8 mouse cellular contexts compared by ENCODE assay signal in genomic region chr10:59223890-59224289, GRCm38 (mm10). TPM values are rescaled to one million over a fixed set of nuclear protein-coding genes. Genes with fewer than 3 reads are reported as not detected.
A peak's percentile ranks its signal among the peaks of the same experiment; 100 is the strongest.
DNase-seq lines count a peak whose midpoint lies in the region; ATAC-seq and TF ChIP-seq lines count a peak whose summit lies in the region.

No protein-coding gene starts in this region.

- DNase-seq in heart, adult 11 months, result no peak
- peak; percentile 35 for DNase-seq in CH12.LX (ENCODE audit: extremely low read depth)
- no peak for DNase-seq in hindbrain, embryonic 14.5 days (ENCODE audit: low spot score)
- no peak for DNase-seq in liver, postnatal 0 days
- no peak for DNase-seq in adipocyte (ENCODE audit: low spot score)
- no peak for DNase-seq in layer of hippocampus, adult 8-10 months (ENCODE audit: low spot score in 2 of 2)
- no peak for DNase-seq in kidney, postnatal 4 days

- H3K27me3 ChIP-seq in heart, embryonic 12.5 days (replicated peaks), result no peaks in the 10 kb centered on the region
- no peaks in the 10 kb centered on the region for H3K27me3 ChIP-seq in CH12.LX (replicated peaks)
- H3K27me3 ChIP-seq in hindbrain, embryonic 14.5 days (ENCODE audit: control insufficient read depth, insufficient read depth, low read length), result no peaks in the 10 kb centered on the region
- peaks cover 23% of the 10 kb centered on the region for H3K27me3 ChIP-seq in liver, postnatal 0 days (ENCODE audit: insufficient read depth, low read length)

- no peaks in the 10 kb centered on the region for H3K9me3 ChIP-seq in heart, embryonic 12.5 days (replicated peaks)
- peaks cover 1% of the 10 kb centered on the region for H3K9me3 ChIP-seq in CH12.LX (replicated peaks; ENCODE audit: low read length)
- no peaks in the 10 kb centered on the region for H3K9me3 ChIP-seq in hindbrain, embryonic 14.5 days (ENCODE audit: control insufficient read depth, low read length)
- H3K9me3 ChIP-seq in liver, postnatal 0 days (ENCODE audit: low read length), result no peaks in the 10 kb centered on the region

- peak overlapping the region; percentile 99; the same call in 1 of the 2 replicates for H3K4me2 ChIP-seq in heart, embryonic 12.5 days
- H3K4me2 ChIP-seq in CH12.LX (ENCODE audit: insufficient read depth, low read depth, poor library complexity, severe bottlenecking), result peak overlapping the region; percentile 87
- peak overlapping the region; percentile 99 for H3K4me2 ChIP-seq in hindbrain, embryonic 14.5 days (replicated peaks)
- H3K4me2 ChIP-seq in liver, postnatal 0 days (ENCODE audit: low read depth, low read length), result peak overlapping the region; percentile 97

- H3K4me3 ChIP-seq in heart, embryonic 12.5 days, result no peak overlapping the region
- peak overlapping the region; percentile 69 to 91 (median 76) for H3K4me3 ChIP-seq in CH12.LX (replicated peaks in 1 of 3; ENCODE audit: low read depth in 2 of 3, low read length in 2 of 3, poor library complexity in 1 of 3)
- peak overlapping the region; percentile 89; the same call in 1 of the 2 replicates for H3K4me3 ChIP-seq in hindbrain, embryonic 14.5 days (replicated peaks; ENCODE audit: low read length)
- no peak overlapping the region; the same call in 1 of the 2 replicates for H3K4me3 ChIP-seq in liver, postnatal 0 days (ENCODE audit: low read depth, low read length)

- H3K27ac ChIP-seq in heart, embryonic 12.5 days (ENCODE audit: poor library complexity, severe bottlenecking), result no peak overlapping the region
- H3K27ac ChIP-seq in CH12.LX (ENCODE audit: insufficient read depth, low read depth), result peak overlapping the region; percentile 41; the same call in 1 of the 2 replicates
- H3K27ac ChIP-seq in hindbrain, embryonic 14.5 days, result no peak overlapping the region
- H3K27ac ChIP-seq in liver, postnatal 0 days (ENCODE audit: low read depth), result no peak overlapping the region

- WGBS in heart, embryonic 12.5 days, result 70% methylated on average over 4 of the region's 4 CpGs
- WGBS in hindbrain, embryonic 14.5 days, result 74% methylated on average over 4 of the region's 4 CpGs
- WGBS in liver, postnatal 0 days (ENCODE audit: insufficient replicate concordance), result 66% methylated on average over 4 of the region's 4 CpGs

- ATAC-seq in heart, embryonic 12.5 days (ENCODE audit: insufficient number of reproducible peaks, low FRiP score), result no peak
- no peak for ATAC-seq in hindbrain, embryonic 14.5 days (ENCODE audit: low FRiP score)
- ATAC-seq in liver, postnatal 0 days, result no peak

- no peak for TF ChIP-seq POLR2A in CH12.LX (IDR thresholded peaks at IDR 0.05; ENCODE audit: low read depth, low read length)

- no peak for TF ChIP-seq RAD21 in CH12.LX (IDR thresholded peaks at IDR 0.05; ENCODE audit: low read depth, low read length)

- dilution Hi-C loops in CH12.LX (cut with MboI; ENCODE audit: extremely low pct_ligation_motif_present, extremely low pct_unique_long_range_greater_than_20kb, low sequenced_read_pairs), result no loop called here

- H3K36me3 ChIP-seq in heart, embryonic 12.5 days, result no peaks in the 10 kb centered on the region
- peaks cover 4 to 18% of the 10 kb centered on the region in 2 experiments for H3K36me3 ChIP-seq in CH12.LX (replicated peaks in 1 of 2; ENCODE audit: control insufficient read depth in 1 of 2, insufficient read depth in 1 of 2, low read length in 1 of 2)
- H3K36me3 ChIP-seq in hindbrain, embryonic 14.5 days (replicated peaks; ENCODE audit: control insufficient read depth, insufficient read depth), result no peaks in the 10 kb centered on the region
- no peaks in the 10 kb centered on the region for H3K36me3 ChIP-seq in liver, postnatal 0 days (replicated peaks; ENCODE audit: insufficient read depth, low read length)

- in situ Hi-C loops in CH12.LX (cut with MboI; ENCODE audit: low pct_ligation_motif_present, low pct_unique_long_range_greater_than_20kb, low sequenced_read_pairs), result loop anchor here (10.0 kb wide), 1 partner anchor 61 kb away; no protein-coding TSS in a partner anchor

- TF ChIP-seq EP300 in CH12.LX (IDR thresholded peaks at IDR 0.05; ENCODE audit: low read length), result peak; percentile 26; the same call in 1 of the 2 replicates
- TF ChIP-seq EP300 in liver, postnatal 0 days (IDR thresholded peaks at IDR 0.05; ENCODE audit: low read depth), result no peak

- peaks cover 16% of the 10 kb centered on the region for H3K4me1 ChIP-seq in heart, embryonic 12.5 days (replicated peaks)
- peaks cover 6 to 30% of the 10 kb centered on the region in 2 experiments for H3K4me1 ChIP-seq in CH12.LX (ENCODE audit: control insufficient read depth in 1 of 2, insufficient read depth in 2 of 2)
- peaks cover 24% of the 10 kb centered on the region for H3K4me1 ChIP-seq in hindbrain, embryonic 14.5 days (replicated peaks; ENCODE audit: control insufficient read depth, insufficient read depth, low read length)
- peaks cover 16% of the 10 kb centered on the region; the same call in 1 of the 2 replicates for H3K4me1 ChIP-seq in liver, postnatal 0 days (ENCODE audit: insufficient read depth)

- H3K79me2 ChIP-seq in CH12.LX (replicated peaks; ENCODE audit: control insufficient read depth, extremely low read depth, insufficient read depth, poor library complexity, severe bottlenecking), result peaks cover 38% of the 10 kb centered on the region

- TF ChIP-seq CTCF in CH12.LX (conservative IDR thresholded peaks at IDR 0.05 in 1 of 2, IDR thresholded peaks at IDR 0.05 in 1 of 2; ENCODE audit: low read depth in 2 of 2, low read length in 2 of 2), result no peak
- TF ChIP-seq CTCF in liver, postnatal 0 days (IDR thresholded peaks at IDR 0.05; ENCODE audit: low read depth), result no peak

- H3K9ac ChIP-seq in heart, embryonic 12.5 days, result no peak overlapping the region
- peak overlapping the region; percentile 85 for H3K9ac ChIP-seq in CH12.LX (ENCODE audit: insufficient read depth, low read depth)
- no peak overlapping the region for H3K9ac ChIP-seq in hindbrain, embryonic 14.5 days
- H3K9ac ChIP-seq in liver, postnatal 0 days (replicated peaks), result no peak overlapping the region

TF ChIP-seq in CH12.LX, 34 proteins besides CTCF, POLR2A, EP300 and RAD21 (continues in another document):
- TF ChIP-seq USF1 (IDR thresholded peaks at IDR 0.05; ENCODE audit: low read depth, low read length) (no peak), IRF4 (IDR thresholded peaks at IDR 0.05; ENCODE audit: low read depth, low read length) (peak; percentile 40), BHLHE40 (IDR thresholded peaks at IDR 0.05; ENCODE audit: low read depth, low read length) (peak; percentile 37; the same call in 1 of the 2 replicates), MAX (IDR thresholded peaks at IDR 0.05; ENCODE audit: low read length) (no peak), SIN3A (IDR thresholded peaks at IDR 0.05; ENCODE audit: low read length) (0 out of 2 replicates have a peak, but pooled peaks have one; percentile 55), RCOR1 (conservative IDR thresholded peaks at IDR 0.05; ENCODE audit: low read depth, low read length) (0 out of 2 replicates have a peak, but pooled peaks have one; percentile 55), ZNF384 (IDR thresholded peaks at IDR 0.05; ENCODE audit: low read depth, low read length) (peak; percentile 78), KAT2A (IDR thresholded peaks at IDR 0.05; ENCODE audit: insufficient replicate concordance, low read length) (no peak), TBP (conservative IDR thresholded peaks at IDR 0.05; ENCODE audit: low read depth, low read length) (no peak), JUND (conservative IDR thresholded peaks at IDR 0.05; ENCODE audit: low read depth, low read length) (no peak), SMC3 (IDR thresholded peaks at IDR 0.05; ENCODE audit: low read depth, low read length) (no peak), MXI1 (IDR thresholded peaks at IDR 0.05; ENCODE audit: low read depth, low read length) (no peak; the same call in 1 of the 2 replicates), CHD1 (IDR thresholded peaks at IDR 0.05; ENCODE audit: low read depth, low read length) (peak; percentile 79; the same call in 1 of the 2 replicates), JUN (IDR thresholded peaks at IDR 0.05; ENCODE audit: insufficient read depth, low read depth, low read length) (no peak), ETS1 (conservative IDR thresholded peaks at IDR 0.05; ENCODE audit: low read depth, low read length) (peak; percentile 57; the same call in 1 of the 2 replicates), ZC3H11A (IDR thresholded peaks at IDR 0.05; ENCODE audit: low read depth, low read length) (no peak), CHD2 (IDR thresholded peaks at IDR 0.05; ENCODE audit: low read length) (no peak), ZKSCAN1 (IDR thresholded peaks at IDR 0.05; ENCODE audit: borderline replicate concordance, low read depth, low read length) (no peak), PAX5 (IDR thresholded peaks at IDR 0.05; ENCODE audit: low read length) (no peak), MAZ (IDR thresholded peaks at IDR 0.05; ENCODE audit: low read depth, low read length) (no peak), GABPA (IDR thresholded peaks at IDR 0.05; ENCODE audit: insufficient replicate concordance, low read depth, low read length) (no peak), POLR2AphosphoS2 (IDR thresholded peaks at IDR 0.05; ENCODE audit: low read depth, low read length) (no peak), USF2 (conservative IDR thresholded peaks at IDR 0.05; ENCODE audit: low read depth, low read length) (no peak), MEF2A (IDR thresholded peaks at IDR 0.05; ENCODE audit: borderline replicate concordance, low read depth, low read length) (no peak), MAFK (IDR thresholded peaks at IDR 0.05; ENCODE audit: insufficient replicate concordance, low read length) (0 out of 2 replicates have a peak, but pooled peaks have one; percentile 8)

RNA-seq across cellular contexts. Expression of gene Sowahc, which starts 2.1 kb away (rescaled TPM):
- polyA plus RNA-seq in heart, embryonic 12.5 days (2016; fragmentation: Nextera tagmentation; extraction: Ambion mirVana), result 4.3 TPM in 2 replicates
- total RNA-seq in CH12.LX (2012; rRNA removed) (25.1 and 25.9 TPM in 2 replicates), CH12.LX (2014; rRNA removed) (50.0 and 52.2 TPM in 2 replicates)
- polyA plus RNA-seq in CH12.LX (2012; ENCODE audit: insufficient read length, low read depth), result 19.1 and 19.9 TPM in 2 replicates
- 18.8 and 21.1 TPM in 2 replicates for polyA plus RNA-seq in hindbrain, embryonic 14.5 days (2014; fragmentation: Nextera tagmentation; extraction: Ambion mirVana)
- polyA plus RNA-seq in liver, postnatal 0 days (2015; fragmentation: Nextera tagmentation; extraction: Ambion mirVana), result 1.3 and 1.6 TPM in 2 replicates
- total RNA-seq in layer of hippocampus, adult 8-10 months (2022), result 10 to 100 TPM in 2 of 4 experiments, 1 to 10 TPM in 2; 6.4 to 13.3 (median 10.6) TPM

RNA-seq across cellular contexts. Expression of gene Sept10, which starts 2.2 kb away (rescaled TPM):
- polyA plus RNA-seq in heart, embryonic 12.5 days (2016; fragmentation: Nextera tagmentation; extraction: Ambion mirVana), result 35.0 and 35.1 TPM in 2 replicates
- total RNA-seq in CH12.LX (2012; rRNA removed) (8.5 and 10.3 TPM in 2 replicates), CH12.LX (2014; rRNA removed) (13.1 and 14.9 TPM in 2 replicates)
- 6.9 and 8.9 TPM in 2 replicates for polyA plus RNA-seq in CH12.LX (2012; ENCODE audit: insufficient read length, low read depth)
- polyA plus RNA-seq in hindbrain, embryonic 14.5 days (2014; fragmentation: Nextera tagmentation; extraction: Ambion mirVana), result 22.0 TPM in 2 replicates
- polyA plus RNA-seq in liver, postnatal 0 days (2015; fragmentation: Nextera tagmentation; extraction: Ambion mirVana), result 11.6 and 11.8 TPM in 2 replicates
- 10 to 100 TPM in 1 of 4 experiments, 1 to 10 TPM in 3; 7.7 to 10.8 (median 9.0) TPM for total RNA-seq in layer of hippocampus, adult 8-10 months (2022)

Comparison
In these comparisons a context has a peak if more than half of its experiments do, and no peak if none do; other contexts are left out.
1. H3K4me3 ChIP-seq: peak in CH12.LX (3 of 3) and hindbrain, embryonic 14.5 days (single experiment); none in heart, embryonic 12.5 days (single experiment) and liver, postnatal 0 days (single experiment).
2. Peak in every context shown above with its lines, with median percentiles within 50 percentile points of each other: H3K4me2 ChIP-seq.